Mouse (Mus musculus) liver, postnatal 0 days (tissue): Measurements from ENCODE around the gene Sbf2. TPM values are rescaled to one million over a fixed set of nuclear protein-coding genes. Genes with fewer than 3 reads are reported as not detected.
A peak's percentile ranks its signal among the peaks of the same experiment; 100 is the strongest.
"Not testable (repeated sequence)": the region's sequence is repeated elsewhere in the genome, so short reads cannot be mapped to it uniquely, and the experiment has no call there.

Experiments used
- ATAC-seq: fragments of 200-750 bp; cut with Nextera tagmentation; 2 replicates; pipeline ENCODE4 v1.8.0; 2017; ENCODE audit warnings: mild to moderate bottlenecking, moderate library complexity
- DNase-seq: peaks from one replicate; pipeline ENCODE4 v3.0.0-alpha.2; 2016
- H3K27ac ChIP-seq: fragments of 300-500 bp; sonication (generic); 2 replicates; pipeline ENCODE4 v1.5.1; 2014; ENCODE audit warnings: antibody characterized with exemption, moderate library complexity, mild to moderate bottlenecking, low read depth
- H3K27me3 ChIP-seq: fragments of 300-500 bp; sonication (generic); 2 replicates; pipeline ENCODE4 v1.6.1; 2014; ENCODE audit warnings: low read length, control low read depth, mixed read lengths; ENCODE audit not compliant: insufficient read depth
- H3K36me3 ChIP-seq: fragments of 300-500 bp; sonication (generic); replicated peaks from 2 replicates; pipeline ENCODE4 v1.6.1; 2014; ENCODE audit warnings: mild to moderate bottlenecking, control low read depth, low read length, moderate library complexity, mixed read lengths; ENCODE audit not compliant: insufficient read depth
- H3K4me1 ChIP-seq: fragments of 300-500 bp; sonication (generic); 2 replicates; pipeline ENCODE4 v1.6.1; 2014; ENCODE audit warnings: antibody characterized with exemption, mild to moderate bottlenecking, control low read depth; ENCODE audit not compliant: insufficient read depth
- H3K4me2 ChIP-seq: fragments of 300-500 bp; sonication (generic); 2 replicates; pipeline ENCODE4 v1.6.1; 2014; ENCODE audit warnings: low read depth, mild to moderate bottlenecking, low read length, moderate library complexity, mixed read lengths
- H3K4me3 ChIP-seq: fragments of 300-500 bp; sonication (generic); 2 replicates; pipeline ENCODE4 v1.5.1; 2014; ENCODE audit warnings: low read depth, low read length
- H3K9ac ChIP-seq: fragments of 300-500 bp; sonication (generic); replicated peaks from 2 replicates; pipeline ENCODE4 v1.6.1; 2014; ENCODE audit warnings: mild to moderate bottlenecking, moderate library complexity
- H3K9me3 ChIP-seq: fragments of 300-500 bp; sonication (generic); 2 replicates; pipeline ENCODE4 v1.6.1; 2016; ENCODE audit warnings: mild to moderate bottlenecking, control low read depth, low read length, mixed read lengths
- CTCF ChIP-seq: sonication (generic); IDR thresholded peaks from 2 replicates; pipeline ENCODE4 v1.5.1; 2016; ENCODE audit warnings: antibody characterized with exemption, low read depth
- EP300 ChIP-seq: IDR thresholded peaks from 2 replicates; pipeline ENCODE4 v1.6.1; 2016; ENCODE audit warnings: antibody characterized with exemption, low read depth, mild to moderate bottlenecking
- WGBS: fragments of 180-500 bp; shearing (Covaris S2); extraction: QIAGEN DNeasy Blood & Tissue Kit; methylation state at CpG from one replicate; pipeline ENCODE4 v1.1.7; 2014; ENCODE audit not compliant: insufficient replicate concordance; 5-methylcytosine and 5-hydroxymethylcytosine counted together
- polyA plus RNA-seq: library from polyadenylated mRNA; unstranded; fragments of >200 nt; fragmentation: Nextera tagmentation; extraction: Ambion mirVana; gene quantifications from 2 replicates; pipeline ENCODE4 v1.2.1, GENCODE M21; 2015

The Sbf2 gene
- polyA plus RNA-seq, 1 experiment from 2014 or later = 5.9 TPM

DNA sequence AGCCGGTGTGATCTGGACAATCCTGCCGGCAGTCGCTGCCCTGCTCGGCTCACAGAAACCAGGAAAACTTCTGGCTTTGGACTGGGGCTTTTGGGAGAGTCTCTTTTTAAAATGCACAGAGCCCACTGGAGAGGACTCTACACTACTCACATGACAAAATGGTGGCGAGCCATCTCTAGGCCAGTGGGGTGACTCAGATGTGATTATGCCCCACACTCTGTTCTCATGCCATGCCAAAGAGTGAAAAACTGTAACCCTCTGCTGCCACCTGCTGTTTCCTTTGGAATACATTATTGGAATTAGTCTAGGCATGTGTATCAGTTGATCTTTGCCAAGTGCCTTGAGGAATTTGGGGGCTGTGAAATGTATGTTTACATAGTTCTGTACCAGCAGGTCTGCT is 30.6 kb upstream of the Sbf2 start:
- Histone ChIP-seq H3K4me2 (no peak overlapping the region), H3K36me3 (no peaks in the 10 kb centered on the region), H3K4me3 (no peak overlapping the region), H3K9ac (no peak overlapping the region), H3K4me1 (peaks cover 10% of the 10 kb centered on the region), H3K27me3 (no peaks in the 10 kb centered on the region), H3K9me3 (no peaks in the 10 kb centered on the region), H3K27ac (no peak overlapping the region)
- TF ChIP-seq CTCF (peak; percentile 70), EP300 (no peak)
- DNase-seq (peak; percentile 45), ATAC-seq (peak; percentile 35)
- 75% methylated on average over 5 of the region's 5 CpGs for WGBS

DNA sequence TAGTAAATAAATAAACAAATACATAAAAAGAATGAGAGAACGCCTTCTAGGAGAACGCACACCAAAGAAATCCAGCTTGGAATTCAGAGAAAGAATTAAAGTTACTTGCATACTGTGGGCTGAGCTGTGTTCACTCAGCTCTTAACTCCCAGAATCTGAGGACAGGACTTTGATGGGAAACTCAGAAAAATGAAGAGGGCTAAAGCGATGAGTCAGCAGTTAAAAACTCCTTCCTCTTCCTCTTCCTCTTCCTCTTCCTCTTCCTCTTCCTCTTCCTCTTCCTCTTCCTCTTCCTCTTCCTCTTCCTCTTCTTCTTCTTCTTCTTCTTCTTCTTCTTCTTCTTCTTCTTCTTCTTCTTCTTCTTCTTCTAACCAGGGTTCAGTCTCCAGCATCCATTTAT is 25.2 kb upstream of the Sbf2 start:
- 83% methylated on average over 3 of the region's 3 CpGs for WGBS
- H3K9ac ChIP-seq, H3K27ac ChIP-seq, H3K4me2 ChIP-seq, H3K9me3 ChIP-seq, H3K27me3 ChIP-seq, ATAC-seq, H3K36me3 ChIP-seq, DNase-seq, H3K4me3 ChIP-seq, H3K4me1 ChIP-seq: not testable (repeated sequence)

DNA sequence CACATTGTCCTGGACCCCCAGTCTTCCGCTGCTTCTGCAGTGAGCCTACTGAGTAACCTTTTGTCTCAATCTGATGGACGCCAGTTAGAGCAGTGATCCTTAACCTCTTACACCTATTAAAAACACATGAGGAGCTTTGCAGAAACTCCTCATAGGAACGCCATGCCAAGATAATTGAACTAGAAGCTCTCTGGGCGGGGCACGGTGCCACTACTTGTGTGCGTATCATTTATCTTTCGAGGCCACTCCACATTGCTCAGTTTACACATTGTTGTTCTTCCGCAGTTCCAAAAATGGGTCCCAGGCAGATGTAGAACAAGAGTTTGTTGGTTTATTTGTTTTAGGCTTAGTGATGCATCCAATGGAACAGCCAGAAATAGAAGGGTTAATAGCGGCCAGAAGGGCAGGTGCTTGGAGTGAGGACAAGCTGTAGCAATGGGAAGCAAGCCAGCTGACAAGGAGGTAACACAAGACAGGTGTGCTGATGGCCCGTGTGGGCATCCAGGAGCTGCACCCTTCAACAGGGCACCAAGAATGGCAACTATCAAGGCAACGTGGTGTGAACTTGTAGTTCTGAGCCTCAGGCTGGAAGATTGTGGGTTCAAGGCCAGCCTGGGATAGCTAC is 24.7 kb upstream of the Sbf2 start:
- Histone ChIP-seq H3K4me1 (no peaks in the 10 kb centered on the region), H3K27me3 (no peaks in the 10 kb centered on the region), H3K36me3 (no peaks in the 10 kb centered on the region), H3K27ac (no peak overlapping the region), H3K4me3 (no peak overlapping the region), H3K9me3 (no peaks in the 10 kb centered on the region), H3K9ac (no peak overlapping the region), H3K4me2 (no peak overlapping the region)
- TF ChIP-seq EP300 (no peak), CTCF (no peak)
- WGBS = 77% methylated on average over 11 of the region's 11 CpGs
- ATAC-seq (no peak), DNase-seq (no peak)

DNA sequence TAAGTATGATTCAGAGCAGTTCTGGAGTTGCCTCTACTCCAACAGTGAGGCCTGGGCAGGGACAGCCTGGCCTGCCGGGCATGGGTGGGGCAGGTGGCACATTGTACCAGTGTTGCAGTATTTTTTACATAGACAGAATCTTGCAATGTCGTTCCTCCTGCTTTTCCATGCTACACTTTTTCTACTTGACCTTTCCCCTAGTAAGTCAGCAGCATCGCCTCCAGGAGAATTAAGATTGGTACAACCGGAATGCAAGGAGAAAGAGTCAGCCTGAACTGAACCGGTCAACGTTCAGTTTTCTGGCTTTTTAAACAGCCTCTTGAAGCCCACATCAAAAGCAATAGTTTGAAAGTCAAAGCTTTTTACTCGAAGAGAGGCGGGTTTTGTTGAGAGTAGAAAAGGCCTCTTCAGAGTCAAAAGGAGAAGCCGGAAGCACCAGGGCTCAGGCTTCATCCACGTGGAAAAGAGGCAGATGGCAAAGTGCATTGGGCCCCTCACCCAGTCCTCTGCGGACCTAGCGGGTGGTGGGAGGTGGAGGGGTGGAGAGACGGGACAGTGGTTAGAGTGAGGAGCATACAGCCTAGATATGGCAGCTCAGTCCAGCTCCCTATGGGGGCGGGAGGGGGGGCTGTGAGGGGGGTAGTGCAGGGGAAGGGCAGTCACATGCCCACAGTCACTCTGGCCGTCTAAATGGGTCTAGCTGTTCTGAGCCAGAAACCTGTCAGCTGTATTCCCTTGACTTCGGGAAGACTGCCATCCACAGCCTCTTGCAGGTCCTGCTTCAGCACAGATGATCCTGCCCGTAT is 23.8 kb upstream of the Sbf2 start:
- H3K4me3 ChIP-seq = no peak overlapping the region
- no peak overlapping the region for H3K4me2 ChIP-seq
- no peak for ATAC-seq
- TF ChIP-seq EP300 (no peak), CTCF (no peak)
- no peaks in the 10 kb centered on the region for H3K9me3 ChIP-seq
- no peak overlapping the region for H3K27ac ChIP-seq
- no peak overlapping the region for H3K9ac ChIP-seq
- WGBS = 68% methylated on average over 17 of the region's 17 CpGs
- H3K36me3 ChIP-seq = no peaks in the 10 kb centered on the region
- no peak for DNase-seq
- no peaks in the 10 kb centered on the region for H3K4me1 ChIP-seq
- H3K27me3 ChIP-seq = no peaks in the 10 kb centered on the region

DNA sequence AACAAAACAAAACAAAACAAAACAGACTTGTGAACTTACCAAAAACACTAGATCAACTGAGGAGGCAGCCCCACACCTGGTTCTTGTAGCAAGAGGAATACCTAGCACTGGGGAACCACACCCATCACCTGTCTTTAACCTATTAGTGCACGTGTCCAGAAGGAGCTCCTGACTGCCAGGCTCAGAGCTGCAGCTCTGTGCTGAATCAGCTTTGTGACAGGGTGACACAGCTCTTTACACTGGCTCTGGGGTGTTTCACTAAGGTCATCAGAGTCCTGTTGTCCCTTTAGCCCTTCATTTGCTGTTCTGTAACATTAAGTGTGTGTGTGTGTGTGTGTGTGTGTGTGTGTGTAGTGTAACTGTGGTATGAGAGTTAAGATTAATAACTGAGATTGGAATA is 21.8 kb upstream of the Sbf2 start:
- 47% methylated on average over 1 of the region's 1 CpGs for WGBS
- Histone ChIP-seq H3K9ac (no peak overlapping the region), H3K4me1 (no peaks in the 10 kb centered on the region), H3K9me3 (no peaks in the 10 kb centered on the region), H3K4me2 (no peak overlapping the region), H3K4me3 (no peak overlapping the region), H3K27ac (no peak overlapping the region), H3K36me3 (no peaks in the 10 kb centered on the region), H3K27me3 (no peaks in the 10 kb centered on the region)
- ATAC-seq (no peak), DNase-seq (no peak)
- TF ChIP-seq EP300 = no peak
- TF ChIP-seq CTCF = no peak

DNA sequence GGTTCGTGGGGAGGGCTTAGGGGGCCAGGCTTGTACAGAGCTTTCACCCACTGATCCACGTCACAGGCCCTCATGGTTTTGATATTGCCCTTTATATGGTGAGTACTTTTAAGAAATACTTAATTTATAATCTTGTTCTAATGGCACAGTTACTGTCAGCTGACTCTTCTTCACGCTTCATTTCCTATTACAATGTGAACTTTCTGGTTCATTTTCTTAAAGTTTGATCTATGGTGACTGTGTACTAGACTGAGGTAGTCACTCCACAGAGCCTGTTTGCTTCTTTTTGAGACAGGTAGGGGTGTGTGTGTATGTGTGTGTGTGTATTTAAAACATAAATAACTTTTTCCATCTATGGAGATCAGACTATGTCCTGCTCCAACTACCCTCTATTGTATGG is 21.2 kb upstream of the Sbf2 start:
- H3K27me3 ChIP-seq = peaks cover 6% of the 10 kb centered on the region
- H3K36me3 ChIP-seq = no peaks in the 10 kb centered on the region
- ATAC-seq = no peak
- no peak for TF ChIP-seq EP300
- no peak for TF ChIP-seq CTCF
- H3K4me2 ChIP-seq = no peak overlapping the region
- WGBS = 63% methylated on average over 3 of the region's 3 CpGs
- no peak overlapping the region for H3K4me3 ChIP-seq
- no peak for DNase-seq
- H3K9me3 ChIP-seq = no peaks in the 10 kb centered on the region
- H3K9ac ChIP-seq = no peak overlapping the region
- H3K4me1 ChIP-seq = no peaks in the 10 kb centered on the region
- H3K27ac ChIP-seq = no peak overlapping the region
